Mouse (Mus musculus): Measurements from ENCODE around the gene Pitpnm2. TPM values are rescaled to one million over a fixed set of nuclear protein-coding genes. Genes with fewer than 3 reads are reported as not detected.

Gene Pitpnm2
- polyA plus RNA-seq, 1 experiment = 5.3 TPM

DNA sequence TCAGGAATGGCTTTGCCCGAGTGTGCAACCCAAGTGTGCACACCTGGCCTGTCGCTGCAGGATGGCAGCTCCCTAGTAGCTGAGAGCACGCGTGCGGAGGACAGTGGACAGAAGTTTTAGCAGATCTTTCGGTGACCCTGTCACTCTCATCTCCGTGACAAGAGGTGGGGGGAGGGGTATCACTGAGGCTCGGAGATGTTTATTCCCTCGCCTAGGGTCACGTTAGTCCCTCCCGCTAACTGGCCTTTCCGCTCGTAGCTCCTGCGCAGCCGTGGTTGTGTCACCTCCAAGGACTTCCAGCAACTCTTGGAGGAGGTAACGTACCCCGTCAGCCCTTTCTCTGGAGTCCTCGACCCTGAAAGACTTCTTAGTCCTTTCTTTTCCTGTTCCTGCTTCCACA, 137.0 kb downstream of the Pitpnm2 start:
- peaks cover 12% of the 10 kb centered on the region for H3K79me2 ChIP-seq (ENCODE audit: control insufficient read depth, insufficient read depth)
- peak overlapping the region; percentile 82 for H3ac ChIP-seq (ENCODE audit: control insufficient read depth, insufficient read length)
- H3K36me3 ChIP-seq (ENCODE audit: control insufficient read depth, insufficient read depth) = no peaks in the 10 kb centered on the region
- no peaks in the 10 kb centered on the region for H3K27me3 ChIP-seq (ENCODE audit: control insufficient read depth, insufficient read depth, insufficient read length)
- TF ChIP-seq E2F4 (IDR thresholded peaks at IDR 0.05; ENCODE audit: insufficient read depth) (no peak), MYOG (IDR thresholded peaks at IDR 0.05; ENCODE audit: control insufficient read depth in 1 of 3, insufficient read depth in 1 of 3, insufficient read length in 2 of 3, low read depth in 2 of 3) (no peak), TCF3 (IDR thresholded peaks at IDR 0.05; ENCODE audit: insufficient read length, low read depth) (no peak), MYOD1 (IDR thresholded peaks at IDR 0.05; ENCODE audit: control insufficient read depth in 1 of 3, insufficient read length in 2 of 3, low read depth in 2 of 3) (no peak), POLR2A (IDR thresholded peaks at IDR 0.05; ENCODE audit: insufficient read length, low read depth) (no peak), SRF (IDR thresholded peaks at IDR 0.05; ENCODE audit: control insufficient read depth, insufficient read length, low read depth) (no peak), TCF12 (IDR thresholded peaks at IDR 0.05; ENCODE audit: insufficient read depth, poor library complexity, severe bottlenecking) (no peak), CEBPB (IDR thresholded peaks at IDR 0.05; ENCODE audit: insufficient read depth, poor library complexity, severe bottlenecking) (no peak), POLR2AphosphoS2 (IDR thresholded peaks at IDR 0.05; ENCODE audit: insufficient read length, low read depth) (no peak), MAX (IDR thresholded peaks at IDR 0.05; ENCODE audit: low read depth) (no peak), REST (IDR thresholded peaks at IDR 0.05; ENCODE audit: insufficient read depth, insufficient read length) (no peak), USF1 (IDR thresholded peaks at IDR 0.05; ENCODE audit: low read depth) (no peak)
- H3K4me3 ChIP-seq = peak overlapping the region; percentile 84
- peak overlapping the region; percentile 100 for H3K4me2 ChIP-seq (ENCODE audit: low read depth)

GRCm38 (mm10) chr5:124111742-124112497, 137.6 kb downstream of the Pitpnm2 start, which contains the start of gene Ogfod2:
Ogfod2 (plus strand) TSS chr5:124112297.
- Histone ChIP-seq H3K36me3 (ENCODE audit: control insufficient read depth, insufficient read depth) (no peaks in the 10 kb centered on the region), H3ac (ENCODE audit: control insufficient read depth, insufficient read length) (peak within 1 kb of the TSS; percentile 82), H3K4me2 (ENCODE audit: low read depth) (peak within 1 kb of the TSS; percentile 100), H3K4me3 (peak within 1 kb of the TSS; percentile 84), H3K79me2 (ENCODE audit: control insufficient read depth, insufficient read depth) (peaks cover 9% of the 10 kb centered on the region), H3K27me3 (ENCODE audit: control insufficient read depth, insufficient read depth, insufficient read length) (no peaks in the 10 kb centered on the region)
- TF ChIP-seq SRF (IDR thresholded peaks at IDR 0.05; ENCODE audit: control insufficient read depth, insufficient read length, low read depth) (peak; percentile 34), MYOG (IDR thresholded peaks at IDR 0.05; ENCODE audit: control insufficient read depth in 1 of 3, insufficient read depth in 1 of 3, insufficient read length in 2 of 3, low read depth in 2 of 3) (peak in 2 of 3 experiments; percentile 30 to 34), POLR2AphosphoS2 (IDR thresholded peaks at IDR 0.05; ENCODE audit: insufficient read length, low read depth) (peak; percentile 45), REST (IDR thresholded peaks at IDR 0.05; ENCODE audit: insufficient read depth, insufficient read length) (no peak), E2F4 (IDR thresholded peaks at IDR 0.05; ENCODE audit: insufficient read depth) (no peak), POLR2A (IDR thresholded peaks at IDR 0.05; ENCODE audit: insufficient read length, low read depth) (peak; percentile 68), TCF3 (IDR thresholded peaks at IDR 0.05; ENCODE audit: insufficient read length, low read depth) (no peak), USF1 (IDR thresholded peaks at IDR 0.05; ENCODE audit: low read depth) (peak; percentile 97), MAX (IDR thresholded peaks at IDR 0.05; ENCODE audit: low read depth) (no peak), TCF12 (IDR thresholded peaks at IDR 0.05; ENCODE audit: insufficient read depth, poor library complexity, severe bottlenecking) (no peak), CEBPB (IDR thresholded peaks at IDR 0.05; ENCODE audit: insufficient read depth, poor library complexity, severe bottlenecking) (no peak), MYOD1 (IDR thresholded peaks at IDR 0.05; ENCODE audit: control insufficient read depth in 1 of 3, insufficient read length in 2 of 3, low read depth in 2 of 3) (peak in 2 of 3 experiments; percentile 7 to 57)

DNA sequence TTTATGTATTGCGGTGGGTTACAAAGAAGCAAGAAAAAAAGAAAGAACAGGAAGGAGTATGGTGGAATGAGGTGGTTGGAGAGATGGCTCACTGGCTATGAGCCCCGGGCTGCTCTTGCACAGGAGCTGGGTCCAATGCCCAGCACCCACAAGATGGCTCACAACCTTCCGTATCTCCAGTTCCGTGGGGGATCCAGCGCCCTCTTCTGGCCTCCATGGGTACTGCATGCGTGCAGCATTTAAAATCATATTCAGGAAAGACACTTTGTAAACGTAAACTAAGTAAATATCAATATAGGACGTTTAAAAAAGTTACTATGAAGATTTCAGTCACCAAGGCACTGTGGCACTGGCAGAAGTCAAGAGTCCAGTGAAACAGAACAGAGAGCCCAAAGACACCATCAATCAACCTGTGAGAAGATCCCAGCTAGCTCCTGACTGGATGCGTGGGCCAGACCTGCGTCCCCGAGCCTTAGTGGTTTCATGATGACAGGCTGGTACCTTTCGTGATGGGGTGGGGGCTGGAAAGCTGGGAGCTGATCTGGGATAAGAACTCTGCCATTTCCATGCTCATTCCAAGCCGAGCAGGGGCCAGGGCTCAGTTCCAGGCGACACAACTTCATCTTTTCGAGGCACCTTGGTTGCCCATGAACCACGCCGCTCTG, 138.4 kb downstream of the Pitpnm2 start:
- TF ChIP-seq TCF3 (IDR thresholded peaks at IDR 0.05; ENCODE audit: insufficient read length, low read depth) = no peak
- TF ChIP-seq MYOG (IDR thresholded peaks at IDR 0.05; ENCODE audit: control insufficient read depth in 1 of 3, insufficient read depth in 1 of 3, insufficient read length in 2 of 3, low read depth in 2 of 3) = no peak
- TF ChIP-seq POLR2A (IDR thresholded peaks at IDR 0.05; ENCODE audit: insufficient read length, low read depth) = no peak
- no peak for TF ChIP-seq TCF12 (IDR thresholded peaks at IDR 0.05; ENCODE audit: insufficient read depth, poor library complexity, severe bottlenecking)
- no peak for TF ChIP-seq MYOD1 (IDR thresholded peaks at IDR 0.05; ENCODE audit: control insufficient read depth in 1 of 3, insufficient read length in 2 of 3, low read depth in 2 of 3)
- TF ChIP-seq SRF (IDR thresholded peaks at IDR 0.05; ENCODE audit: control insufficient read depth, insufficient read length, low read depth) = no peak
- TF ChIP-seq POLR2AphosphoS2 (IDR thresholded peaks at IDR 0.05; ENCODE audit: insufficient read length, low read depth) = no peak
- no peak for TF ChIP-seq REST (IDR thresholded peaks at IDR 0.05; ENCODE audit: insufficient read depth, insufficient read length)
- no peak for TF ChIP-seq CEBPB (IDR thresholded peaks at IDR 0.05; ENCODE audit: insufficient read depth, poor library complexity, severe bottlenecking)
- no peak for TF ChIP-seq USF1 (IDR thresholded peaks at IDR 0.05; ENCODE audit: low read depth)
- no peak for TF ChIP-seq E2F4 (IDR thresholded peaks at IDR 0.05; ENCODE audit: insufficient read depth)
- TF ChIP-seq MAX (IDR thresholded peaks at IDR 0.05; ENCODE audit: low read depth) = no peak
- Histone ChIP-seq H3K4me2 (ENCODE audit: low read depth) (peak overlapping the region; percentile 98), H3K36me3 (ENCODE audit: control insufficient read depth, insufficient read depth) (no peaks in the 10 kb centered on the region), H3K27me3 (ENCODE audit: control insufficient read depth, insufficient read depth, insufficient read length) (no peaks in the 10 kb centered on the region), H3ac (ENCODE audit: control insufficient read depth, insufficient read length) (peak overlapping the region; percentile 82), H3K4me3 (peak overlapping the region; percentile 84), H3K79me2 (ENCODE audit: control insufficient read depth, insufficient read depth) (peaks cover 2% of the 10 kb centered on the region)

GRCm38 (mm10) chr5:124103552-124103951, 146.0 kb downstream of the Pitpnm2 start:
- Histone ChIP-seq H3K4me3 (no peak overlapping the region), H3K36me3 (ENCODE audit: control insufficient read depth, insufficient read depth) (no peaks in the 10 kb centered on the region), H3ac (ENCODE audit: control insufficient read depth, insufficient read length) (no peak overlapping the region), H3K4me2 (ENCODE audit: low read depth) (no peak overlapping the region), H3K79me2 (ENCODE audit: control insufficient read depth, insufficient read depth) (no peaks in the 10 kb centered on the region), H3K27me3 (ENCODE audit: control insufficient read depth, insufficient read depth, insufficient read length) (no peaks in the 10 kb centered on the region)
- TF ChIP-seq POLR2AphosphoS2 (IDR thresholded peaks at IDR 0.05; ENCODE audit: insufficient read length, low read depth) (no peak), MAX (IDR thresholded peaks at IDR 0.05; ENCODE audit: low read depth) (no peak), MYOD1 (IDR thresholded peaks at IDR 0.05; ENCODE audit: control insufficient read depth in 1 of 3, insufficient read length in 2 of 3, low read depth in 2 of 3) (no peak), TCF12 (IDR thresholded peaks at IDR 0.05; ENCODE audit: insufficient read depth, poor library complexity, severe bottlenecking) (no peak), CEBPB (IDR thresholded peaks at IDR 0.05; ENCODE audit: insufficient read depth, poor library complexity, severe bottlenecking) (no peak), SRF (IDR thresholded peaks at IDR 0.05; ENCODE audit: control insufficient read depth, insufficient read length, low read depth) (no peak), USF1 (IDR thresholded peaks at IDR 0.05; ENCODE audit: low read depth) (no peak), MYOG (IDR thresholded peaks at IDR 0.05; ENCODE audit: control insufficient read depth in 1 of 3, insufficient read depth in 1 of 3, insufficient read length in 2 of 3, low read depth in 2 of 3) (no peak), POLR2A (IDR thresholded peaks at IDR 0.05; ENCODE audit: insufficient read length, low read depth) (no peak), TCF3 (IDR thresholded peaks at IDR 0.05; ENCODE audit: insufficient read length, low read depth) (no peak), E2F4 (IDR thresholded peaks at IDR 0.05; ENCODE audit: insufficient read depth) (no peak), REST (IDR thresholded peaks at IDR 0.05; ENCODE audit: insufficient read depth, insufficient read length) (no peak)
